Mouse (Mus musculus) heart, embryonic 13.5 days (tissue): Measurements from ENCODE around the gene Syn2. TPM values are rescaled to one million over a fixed set of nuclear protein-coding genes. Genes with fewer than 3 reads are reported as not detected.
"Not testable (repeated sequence)": the region's sequence is repeated elsewhere in the genome, so short reads cannot be mapped to it uniquely, and the experiment has no call there.

Source experiments
- ATAC-seq: fragments of 200-750 bp; cut with Nextera tagmentation; 2 replicates; pipeline ENCODE4 v1.8.0; 2017; ENCODE audit warnings: moderate TSS enrichment; ENCODE audit not compliant: insufficient number of reproducible peaks, low FRiP score, low TSS enrichment; ENCODE audit errors: extremely low read depth
- H3K27ac ChIP-seq: fragments of 300-500 bp; sonication (generic); replicated peaks from 2 replicates; pipeline ENCODE4 v1.5.1; 2015; ENCODE audit warnings: moderate library complexity, mild to moderate bottlenecking, inconsistent platforms
- H3K27me3 ChIP-seq: fragments of 300-500 bp; sonication (generic); replicated peaks from 2 replicates; pipeline ENCODE4 v1.6.1; 2015; ENCODE audit warnings: mild to moderate bottlenecking, inconsistent platforms
- H3K36me3 ChIP-seq: fragments of 300-500 bp; sonication (generic); 2 replicates; pipeline ENCODE4 v1.6.1; 2015; ENCODE audit warnings: mild to moderate bottlenecking, inconsistent platforms
- H3K4me1 ChIP-seq: fragments of 300-500 bp; sonication (generic); 2 replicates; pipeline ENCODE4 v1.6.1; 2015; ENCODE audit warnings: inconsistent platforms
- H3K4me2 ChIP-seq: fragments of 300-500 bp; sonication (generic); 2 replicates; pipeline ENCODE4 v1.6.1; 2015; ENCODE audit warnings: inconsistent platforms, mild to moderate bottlenecking, moderate library complexity
- H3K4me3 ChIP-seq: fragments of 300-500 bp; sonication (generic); 2 replicates; pipeline ENCODE4 v1.5.1; 2015; ENCODE audit warnings: moderate library complexity, mild to moderate bottlenecking, inconsistent platforms
- H3K9ac ChIP-seq: fragments of 300-500 bp; sonication (generic); 2 replicates; pipeline ENCODE4 v1.6.1; 2015; ENCODE audit warnings: inconsistent platforms, mild to moderate bottlenecking, moderate library complexity
- H3K9me3 ChIP-seq: fragments of 300-500 bp; sonication (generic); 2 replicates; pipeline ENCODE4 v1.6.1; 2016; ENCODE audit warnings: inconsistent platforms
- WGBS: fragments of 180-500 bp; shearing (Covaris S2); methylation state at CpG from one replicate; pipeline ENCODE4 v1.1.7; 2015; ENCODE audit warnings: mixed read lengths; 5-methylcytosine and 5-hydroxymethylcytosine counted together
- polyA plus RNA-seq: library from polyadenylated mRNA; unstranded; fragments of >200 nt; fragmentation: Nextera tagmentation; extraction: Ambion mirVana; gene quantifications from 2 replicates; pipeline ENCODE4 v1.2.1, GENCODE M21; 2015

The Syn2 gene
- polyA plus RNA-seq, 1 experiment from 2014 or later = 1.4 TPM

GRCm38 (mm10) chr6:115230557-115230956 lies 95.9 kb downstream of the Syn2 start:
- Histone ChIP-seq H3K36me3 (no peaks in the 10 kb centered on the region), H3K27ac (no peak overlapping the region), H3K27me3 (peaks cover 76% of the 10 kb centered on the region), H3K4me2 (no peak overlapping the region), H3K9ac (no peak overlapping the region), H3K4me1 (peaks cover 4% of the 10 kb centered on the region; the same call in 1 of the 2 replicates), H3K9me3 (no peaks in the 10 kb centered on the region), H3K4me3 (no peak overlapping the region)
- no peak for ATAC-seq
- 67% methylated on average over 3 of the region's 3 CpGs for WGBS

GRCm38 (mm10) chr6:115231836-115232235 lies 97.1 kb downstream of the Syn2 start:
- Histone ChIP-seq H3K27ac (no peak overlapping the region), H3K9me3 (no peaks in the 10 kb centered on the region), H3K4me3 (no peak overlapping the region), H3K4me2 (no peak overlapping the region), H3K27me3 (peaks cover 78% of the 10 kb centered on the region), H3K9ac (no peak overlapping the region), H3K4me1 (peaks cover 4% of the 10 kb centered on the region; the same call in 1 of the 2 replicates), H3K36me3 (no peaks in the 10 kb centered on the region)
- ATAC-seq = no peak
- 57% methylated on average over 4 of the region's 4 CpGs for WGBS

- Histone ChIP-seq H3K27me3 (peaks cover 80% of the 10 kb centered on the region), H3K4me1 (peaks cover 4% of the 10 kb centered on the region; the same call in 1 of the 2 replicates)
- 42% methylated on average over 1 of the region's 1 CpGs for WGBS
Measured at GRCm38 (mm10) chr6:115232562-115232961, 97.9 kb downstream of the Syn2 start.

GRCm38 (mm10) chr6:115238031-115239027 lies 103.6 kb downstream of the Syn2 start:
- Histone ChIP-seq H3K9ac (no peak overlapping the region), H3K27ac (no peak overlapping the region), H3K4me3 (no peak overlapping the region), H3K4me1 (peaks cover 27% of the 10 kb centered on the region), H3K9me3 (no peaks in the 10 kb centered on the region), H3K36me3 (no peaks in the 10 kb centered on the region), H3K4me2 (no peak overlapping the region), H3K27me3 (peaks cover 86% of the 10 kb centered on the region)
- 71% methylated on average over 9 of the region's 9 CpGs for WGBS
- ATAC-seq = no peak

More at GRCm38 (mm10) chr6:115232562-115232961, 97.9 kb downstream of the Syn2 start:
- Histone ChIP-seq H3K4me3 (no peak overlapping the region), H3K4me2 (no peak overlapping the region), H3K9ac (no peak overlapping the region), H3K27ac (no peak overlapping the region), H3K9me3 (no peaks in the 10 kb centered on the region), H3K36me3 (no peaks in the 10 kb centered on the region)
- ATAC-seq = no peak

- H3K9me3 ChIP-seq = no peaks in the 10 kb centered on the region
- no peak overlapping the region for H3K4me2 ChIP-seq
- no peak for ATAC-seq
- no peak overlapping the region for H3K9ac ChIP-seq
- no peak overlapping the region for H3K4me3 ChIP-seq
- H3K4me1 ChIP-seq = peaks cover 27% of the 10 kb centered on the region
- 70% methylated on average over 7 of the region's 7 CpGs for WGBS
- no peaks in the 10 kb centered on the region for H3K36me3 ChIP-seq
- no peak overlapping the region for H3K27ac ChIP-seq
- peaks cover 86% of the 10 kb centered on the region for H3K27me3 ChIP-seq
Measured at GRCm38 (mm10) chr6:115239335-115239734, 104.6 kb downstream of the Syn2 start.

DNA sequence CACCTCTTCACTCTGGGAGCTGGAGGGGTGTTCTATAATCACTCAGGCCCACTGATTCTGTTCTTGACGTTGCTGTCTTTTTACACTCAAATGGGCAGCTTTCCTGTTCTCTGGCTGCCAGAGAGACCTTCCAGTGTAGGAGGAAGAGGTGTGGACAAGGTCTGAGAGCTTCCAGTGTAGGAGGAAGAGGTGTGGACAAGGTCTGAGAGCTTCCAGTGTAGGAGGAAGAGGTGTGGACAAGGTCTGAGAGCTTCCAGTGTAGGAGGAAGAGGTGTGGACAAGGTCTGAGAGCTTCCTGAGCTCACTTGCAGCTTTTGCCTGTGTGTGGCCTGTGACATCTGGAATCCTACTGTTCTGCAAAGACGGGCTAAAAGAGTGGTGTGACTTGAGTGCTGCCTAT lies 105.7 kb downstream of the Syn2 start:
- not testable (repeated sequence) for H3K9ac ChIP-seq, H3K36me3 ChIP-seq, H3K9me3 ChIP-seq, ATAC-seq
- H3K27me3 ChIP-seq = peaks cover 86% of the 10 kb centered on the region
- H3K27ac ChIP-seq = peak overlapping the region; percentile 43
- WGBS = 6% methylated on average over 2 of the region's 2 CpGs
- H3K4me1 ChIP-seq = peaks cover 27% of the 10 kb centered on the region
- peak overlapping the region; percentile 43 for H3K4me2 ChIP-seq
- peak overlapping the region; percentile 17; the same call in 1 of the 2 replicates for H3K4me3 ChIP-seq

GRCm38 (mm10) chr6:115241131-115241699 lies 106.5 kb downstream of the Syn2 start:
- Histone ChIP-seq H3K27ac (no peak overlapping the region), H3K4me3 (no peak overlapping the region), H3K4me1 (peaks cover 27% of the 10 kb centered on the region), H3K36me3 (no peaks in the 10 kb centered on the region), H3K4me2 (peak overlapping the region; percentile 43), H3K9ac (no peak overlapping the region), H3K9me3 (no peaks in the 10 kb centered on the region), H3K27me3 (peaks cover 86% of the 10 kb centered on the region)
- ATAC-seq = no peak
- 32% methylated on average over 3 of the region's 3 CpGs for WGBS

DNA sequence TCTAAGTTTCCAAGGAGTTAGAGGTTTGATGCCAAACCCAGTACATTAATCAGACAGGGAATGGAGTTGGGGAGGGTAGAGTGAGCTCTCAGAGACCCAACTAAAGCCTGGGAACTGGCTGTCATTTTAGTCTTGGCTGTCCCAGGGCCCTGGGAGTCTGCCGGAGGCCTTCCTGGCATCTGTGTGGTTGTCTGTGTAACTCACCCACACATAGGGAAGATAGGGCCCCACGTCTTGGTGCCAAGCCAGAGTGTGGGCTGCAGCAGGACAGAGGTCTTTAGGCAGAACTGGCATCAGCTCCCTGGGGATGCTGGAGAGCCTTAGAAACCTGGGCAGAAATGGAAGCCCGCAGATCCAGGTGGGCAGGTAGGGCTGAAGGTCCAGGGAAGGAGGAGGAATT lies 107.2 kb downstream of the Syn2 start:
- Histone ChIP-seq H3K4me3 (no peak overlapping the region), H3K9ac (no peak overlapping the region), H3K9me3 (no peaks in the 10 kb centered on the region), H3K27me3 (peaks cover 86% of the 10 kb centered on the region), H3K27ac (no peak overlapping the region), H3K4me2 (no peak overlapping the region), H3K4me1 (peaks cover 27% of the 10 kb centered on the region), H3K36me3 (no peaks in the 10 kb centered on the region)
- no peak for ATAC-seq
- WGBS = 68% methylated on average over 3 of the region's 3 CpGs

- Histone ChIP-seq H3K9ac (no peak overlapping the region), H3K4me1 (peaks cover 27% of the 10 kb centered on the region), H3K36me3 (no peaks in the 10 kb centered on the region), H3K4me3 (no peak overlapping the region), H3K27ac (no peak overlapping the region), H3K27me3 (peaks cover 86% of the 10 kb centered on the region), H3K4me2 (no peak overlapping the region), H3K9me3 (no peaks in the 10 kb centered on the region)
- ATAC-seq = no peak
- WGBS = 56% methylated on average over 2 of the region's 2 CpGs
Measured at GRCm38 (mm10) chr6:115244222-115244621, 109.5 kb downstream of the Syn2 start.

DNA sequence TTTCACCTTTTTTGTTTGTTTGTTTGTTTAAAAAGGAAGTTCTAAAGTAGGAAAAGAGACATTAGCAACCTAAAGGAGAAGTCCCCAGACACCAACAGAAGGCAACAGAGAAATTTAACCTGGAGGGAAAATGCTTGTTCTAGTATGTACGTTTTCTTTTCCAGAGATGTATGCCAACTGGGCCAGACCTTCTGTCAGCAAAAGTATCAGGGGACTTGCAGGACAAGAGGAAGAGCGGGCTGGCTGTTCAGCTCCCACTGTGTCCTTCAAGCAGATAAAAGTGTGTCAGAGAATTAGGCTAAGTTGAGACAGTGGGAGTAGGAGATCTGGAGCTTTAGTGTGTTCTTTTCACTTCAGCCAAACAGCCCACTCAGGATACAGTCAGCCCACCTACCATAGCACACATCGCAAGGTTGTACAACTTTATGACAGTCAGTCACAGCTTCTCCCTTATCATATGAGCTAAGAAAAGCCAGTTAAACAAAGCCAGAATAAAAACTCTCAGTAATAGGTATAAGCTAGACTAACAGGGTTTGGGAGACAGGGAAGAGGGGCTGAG lies 110.9 kb downstream of the Syn2 start:
- 59% methylated on average over 3 of the region's 3 CpGs for WGBS

GRCm38 (mm10) chr6:115251531-115251985 lies 116.9 kb downstream of the Syn2 start:
- no peak for ATAC-seq
- no peaks in the 10 kb centered on the region for H3K9me3 ChIP-seq
- peaks cover 97% of the 10 kb centered on the region for H3K27me3 ChIP-seq
- H3K4me3 ChIP-seq = peak overlapping the region; percentile 20
- no peaks in the 10 kb centered on the region for H3K36me3 ChIP-seq
- H3K4me1 ChIP-seq = peaks cover 10% of the 10 kb centered on the region
- WGBS = 5% methylated on average over 13 of the region's 13 CpGs
- no peak overlapping the region for H3K27ac ChIP-seq
- H3K4me2 ChIP-seq = peak overlapping the region; percentile 56
- no peak overlapping the region; the same call in 1 of the 2 replicates for H3K9ac ChIP-seq

More for the DNA sequence above, 110.9 kb downstream of the Syn2 start:
- Histone ChIP-seq H3K9ac (no peak overlapping the region), H3K4me3 (no peak overlapping the region), H3K4me2 (no peak overlapping the region), H3K27me3 (peaks cover 94% of the 10 kb centered on the region), H3K9me3 (no peaks in the 10 kb centered on the region), H3K36me3 (no peaks in the 10 kb centered on the region), H3K27ac (no peak overlapping the region), H3K4me1 (peaks cover 15% of the 10 kb centered on the region)
- no peak for ATAC-seq
